Mouse (Mus musculus): Measurements from ENCODE around the gene Rubcn.

Gene Rubcn

GRCm38 (mm10) chr16:32867919-32868552, 9.5 kb downstream of the Rubcn start:
- peak; percentile 91 for DNase-seq

- DNase-seq = no peak
Observed at GRCm38 (mm10) chr16:32866713-32867112, 10.9 kb downstream of the Rubcn start.

GRCm38 (mm10) chr16:32865401-32865800, 12.2 kb downstream of the Rubcn start:
- no peak for DNase-seq

- no peak for DNase-seq
Observed at GRCm38 (mm10) chr16:32861813-32862385, 15.7 kb downstream of the Rubcn start.

DNA sequence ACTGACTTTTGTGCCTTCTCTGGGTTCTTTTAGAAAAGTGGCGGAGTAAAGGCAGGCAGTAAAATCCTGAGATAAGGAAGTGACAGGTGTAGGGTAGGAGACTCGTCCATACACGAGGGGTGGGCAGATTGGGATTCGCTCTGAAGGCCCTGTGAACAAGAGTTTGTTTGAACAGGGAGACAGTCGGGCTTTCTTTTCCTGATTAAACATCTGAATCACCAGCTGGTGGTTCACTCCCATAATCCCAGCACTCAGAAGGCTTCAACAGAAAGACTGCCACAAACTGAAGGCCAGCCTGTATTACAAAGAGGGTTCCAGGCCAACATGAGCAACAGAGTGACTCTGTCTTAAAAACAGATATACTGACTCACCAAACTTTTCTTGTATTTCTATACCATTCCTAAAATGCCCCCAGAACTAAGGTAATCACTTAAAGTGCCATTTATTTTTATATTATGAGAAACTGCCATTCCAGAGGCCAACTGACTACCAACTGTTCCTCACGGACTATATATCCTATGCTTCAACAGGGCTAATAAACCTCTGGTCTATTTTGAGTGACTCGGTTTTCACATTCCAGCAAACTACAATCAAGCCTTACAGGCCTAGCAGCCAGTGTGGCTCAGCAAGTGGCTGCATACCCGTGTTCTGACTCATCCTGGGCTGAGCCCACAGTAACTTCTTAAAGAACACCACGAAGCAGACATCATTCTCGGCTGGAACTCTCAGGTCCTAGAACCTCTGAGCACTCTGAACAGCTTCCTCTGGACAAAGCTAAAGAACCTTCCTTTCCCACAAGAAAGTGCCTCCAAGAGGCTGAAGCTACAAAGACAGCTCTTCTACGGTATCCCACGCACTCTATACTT, 18.6 kb downstream of the Rubcn start:
- peak; percentile 31 for DNase-seq

DNA sequence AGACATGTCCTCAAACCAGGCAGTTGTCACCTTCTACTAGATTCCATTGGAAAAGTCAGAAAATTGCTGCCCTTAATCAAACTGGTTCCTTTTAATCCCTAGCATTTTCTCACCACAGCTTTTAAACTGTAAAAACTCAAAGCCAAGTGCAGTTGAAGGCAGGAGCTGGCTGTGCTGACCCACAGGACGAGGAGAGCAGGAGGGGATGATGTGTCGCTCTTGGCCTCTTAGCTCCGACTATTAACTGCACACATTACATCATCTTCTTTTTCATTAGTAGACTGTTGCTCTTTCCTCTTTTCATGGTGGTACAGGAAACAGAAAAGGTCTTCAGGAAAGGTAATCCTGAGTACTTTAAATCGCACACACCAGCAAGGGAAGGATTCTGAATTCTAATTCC, 19.2 kb downstream of the Rubcn start:
- no peak for DNase-seq

- DNase-seq = no peak
Observed at GRCm38 (mm10) chr16:32856751-32857150, 20.8 kb downstream of the Rubcn start.

- DNase-seq = no peak
Observed at GRCm38 (mm10) chr16:32854050-32854571, 23.5 kb downstream of the Rubcn start.

DNA sequence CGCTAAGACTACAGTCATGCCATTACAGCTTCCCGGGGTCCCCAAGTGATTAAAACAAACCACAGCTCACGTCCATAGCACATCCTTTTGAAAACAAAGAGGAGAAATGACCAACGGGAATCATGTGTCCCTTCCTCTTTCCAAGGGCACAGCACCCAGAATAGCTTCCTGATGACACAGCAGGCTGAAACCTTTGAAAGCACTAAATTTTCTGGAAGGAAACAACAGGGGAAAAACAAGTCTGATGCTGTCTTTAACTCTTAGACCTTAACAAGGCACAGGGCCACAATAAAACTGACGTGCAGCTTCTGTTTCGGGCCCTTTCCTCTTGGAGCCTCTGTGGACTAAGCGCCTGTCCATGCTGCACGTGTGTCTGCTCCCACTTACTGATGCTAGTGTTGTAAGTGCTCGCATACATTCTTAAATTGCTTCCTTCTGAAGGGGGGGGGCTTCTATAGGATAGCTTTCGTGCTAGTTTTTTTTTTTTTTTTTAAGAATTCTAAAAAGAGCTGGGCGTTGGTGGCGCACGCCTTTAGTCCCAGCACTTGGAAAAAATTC, 24.0 kb downstream of the Rubcn start:
- DNase-seq = no peak

DNA sequence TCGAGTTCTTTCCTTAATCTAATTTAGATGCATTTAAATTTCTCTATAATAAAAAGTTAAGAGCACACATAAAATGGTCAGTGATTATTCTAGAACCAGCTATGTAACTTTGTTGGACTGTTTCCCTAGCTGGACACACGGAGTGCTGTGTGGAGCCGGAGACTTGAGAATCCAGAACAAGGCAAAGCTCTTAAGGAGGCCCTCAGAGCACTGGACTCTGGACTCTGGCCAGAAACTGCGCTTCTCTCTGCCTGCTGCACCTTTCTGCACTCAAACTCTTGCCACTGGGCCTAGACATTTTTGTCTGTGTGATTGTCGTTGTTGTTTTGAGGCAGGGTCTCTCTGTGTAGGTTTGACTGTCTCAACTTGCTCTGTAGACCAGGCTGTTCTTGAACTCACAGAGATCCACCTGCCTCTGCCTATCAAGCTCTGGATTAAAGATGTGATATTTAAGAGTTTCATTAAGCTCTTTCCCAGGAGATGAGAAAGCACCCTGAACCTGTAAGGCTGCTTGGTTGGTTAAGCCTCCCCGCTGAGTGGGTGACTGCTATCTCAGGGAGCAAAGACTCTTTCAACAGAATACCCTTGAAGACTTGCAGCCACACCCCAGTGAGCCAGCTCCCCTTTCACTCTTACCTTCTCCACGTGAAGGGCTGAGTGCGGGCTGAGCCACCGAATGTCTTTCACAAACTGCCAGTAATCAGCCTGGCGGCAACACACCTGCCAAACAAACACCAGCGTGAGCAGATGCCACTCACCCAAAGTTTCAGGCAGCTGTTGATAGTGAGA, 28.3 kb downstream of the Rubcn start:
- DNase-seq = peak; percentile 65

DNA sequence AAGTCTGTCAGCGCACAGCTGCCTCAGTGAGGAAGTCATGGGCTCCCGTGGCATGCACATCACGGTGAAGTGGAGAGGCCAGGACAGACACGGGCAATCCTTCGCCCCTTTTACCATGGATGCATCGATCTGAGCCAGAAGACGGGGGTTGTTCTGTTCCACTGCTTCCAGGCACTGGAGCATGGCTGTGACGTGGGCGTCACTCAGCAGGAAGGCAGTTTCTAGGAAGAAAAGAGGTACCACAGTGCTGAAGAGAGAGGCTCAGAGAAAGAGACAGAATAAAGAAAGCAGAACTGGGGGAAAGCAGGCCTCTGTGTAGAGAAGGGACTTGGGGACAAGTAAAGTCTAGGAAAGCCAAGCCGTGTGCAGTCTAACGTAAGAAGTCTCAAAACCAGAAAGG, 30.5 kb downstream of the Rubcn start:
- no peak for DNase-seq

- no peak for DNase-seq
Observed at GRCm38 (mm10) chr16:32831501-32831900, 46.1 kb downstream of the Rubcn start.

GRCm38 (mm10) chr16:32829104-32829503, 48.5 kb downstream of the Rubcn start:
- no peak for DNase-seq

GRCm38 (mm10) chr16:32826521-32826920, 51.0 kb downstream of the Rubcn start:
- no peak for DNase-seq

DNA sequence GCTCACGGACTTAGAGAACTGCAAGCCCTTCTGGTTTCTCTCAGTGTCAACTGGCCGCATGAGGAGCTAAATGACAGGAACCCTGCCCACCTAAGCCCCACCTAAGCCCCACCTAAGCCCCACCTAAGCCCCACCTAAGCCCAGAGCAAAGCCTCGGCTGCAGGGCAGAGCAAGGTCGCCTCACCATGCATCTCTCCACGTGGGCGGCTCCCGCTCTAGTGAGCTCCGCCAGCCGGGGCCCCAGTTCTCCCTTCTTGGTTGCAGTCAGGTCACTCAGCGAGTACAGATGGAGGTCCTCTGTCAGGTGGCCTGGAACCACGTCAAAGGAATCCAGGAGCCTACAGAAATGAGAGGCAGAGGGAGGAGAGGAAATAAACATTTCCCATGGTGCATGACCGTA, 52.2 kb downstream of the Rubcn start:
- DNase-seq = no peak

DNA sequence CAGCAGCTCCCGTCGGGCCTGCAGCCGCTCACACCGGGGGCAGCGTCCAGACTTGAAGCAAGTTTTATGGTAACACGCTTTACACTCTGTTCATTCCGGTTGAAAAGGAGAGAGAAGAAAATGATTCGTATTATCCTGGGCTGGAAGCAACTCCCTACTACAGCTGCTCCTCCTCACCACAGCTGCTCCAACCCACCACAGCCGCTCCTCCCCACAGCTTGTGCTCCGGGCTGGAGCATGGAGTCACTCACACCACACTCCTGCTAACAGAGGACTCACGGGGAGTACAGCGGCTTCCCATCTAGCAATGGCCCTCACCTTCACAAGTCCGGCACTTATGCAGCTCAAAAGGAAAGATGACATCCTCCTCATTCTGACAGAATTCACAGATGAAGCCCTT, 53.5 kb downstream of the Rubcn start:
- DNase-seq = no peak

- no peak for DNase-seq
Observed at GRCm38 (mm10) chr16:32823487-32823886, 54.1 kb downstream of the Rubcn start.

DNA sequence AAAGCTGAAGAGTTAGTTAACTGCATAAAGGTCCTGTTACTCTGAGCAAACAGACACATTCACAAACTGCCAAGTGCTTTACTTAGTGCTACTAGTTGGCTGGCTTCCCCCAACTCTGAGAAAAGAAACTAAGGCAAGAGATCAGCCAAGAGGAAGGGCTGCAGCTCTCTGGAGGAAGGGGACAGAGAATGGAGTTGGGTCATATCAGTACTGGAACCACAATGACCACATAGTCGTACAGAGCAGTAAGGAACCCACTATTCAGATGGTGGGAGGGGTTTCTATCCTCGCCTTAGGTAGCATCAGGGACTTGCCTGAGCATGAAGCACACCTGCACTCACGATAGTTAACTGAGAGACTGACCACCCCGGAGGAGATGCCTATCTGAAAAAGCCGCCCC, 54.7 kb downstream of the Rubcn start:
- DNase-seq = no peak

DNA sequence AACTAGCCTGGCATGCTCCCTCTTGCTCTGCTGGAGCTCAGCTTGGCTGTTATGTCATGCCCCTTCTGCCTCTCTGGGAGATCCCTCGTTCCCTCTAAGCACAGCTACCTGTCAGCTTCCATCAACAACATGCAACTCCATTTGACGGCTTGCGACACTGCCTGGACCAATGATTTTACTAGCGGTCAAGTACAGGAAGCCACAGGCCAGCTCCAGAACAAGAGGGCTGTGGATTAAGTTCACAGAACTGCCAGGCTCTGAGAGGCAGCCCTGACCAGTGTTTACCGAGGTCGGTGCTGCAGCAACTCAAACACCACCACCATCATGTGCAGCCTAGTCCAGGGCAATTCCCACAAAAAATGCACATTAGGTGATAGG, 55.1 kb downstream of the Rubcn start:
- DNase-seq = no peak

GRCm38 (mm10) chr16:32821772-32822449, 55.7 kb downstream of the Rubcn start:
- DNase-seq = peak; percentile 42

GRCm38 (mm10) chr16:32818441-32818840, 59.1 kb downstream of the Rubcn start:
- DNase-seq = no peak

- DNase-seq = no peak
Observed at GRCm38 (mm10) chr16:32818036-32818435, 59.5 kb downstream of the Rubcn start.

All from kidney, postnatal 10 days (tissue).